Mouse (Mus musculus) brain, embryonic 18.5 days (tissue): ENCODE measurements around the gene Enox1.

ENCODE experiments used
- DNase-seq: peaks from one replicate; pipeline ENCODE4 v3.0.0-alpha.2; 2012; ENCODE audit warnings: low read depth, low spot score

Enox1 gene

DNA sequence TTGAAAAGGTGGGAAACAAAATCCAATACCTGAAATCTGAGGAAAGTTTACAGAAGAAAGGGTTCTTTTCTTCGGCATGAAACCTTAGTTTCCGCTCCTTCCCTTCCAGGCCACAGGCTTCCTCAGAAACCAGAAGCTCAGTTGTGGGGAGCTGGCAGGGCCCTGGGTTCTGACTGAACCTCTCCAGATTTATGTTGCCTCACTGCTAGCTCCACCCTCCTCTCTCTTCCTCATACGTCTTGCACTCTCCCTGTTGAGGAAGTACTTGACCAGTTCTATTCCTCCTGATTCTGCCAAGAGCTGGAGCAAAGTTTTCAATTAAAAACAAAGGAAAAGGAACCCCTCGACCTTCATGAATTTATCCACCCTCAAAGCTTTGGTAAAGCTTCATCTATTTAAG lies 291.4 kb downstream of the Enox1 start:
- no peak for DNase-seq

DNA sequence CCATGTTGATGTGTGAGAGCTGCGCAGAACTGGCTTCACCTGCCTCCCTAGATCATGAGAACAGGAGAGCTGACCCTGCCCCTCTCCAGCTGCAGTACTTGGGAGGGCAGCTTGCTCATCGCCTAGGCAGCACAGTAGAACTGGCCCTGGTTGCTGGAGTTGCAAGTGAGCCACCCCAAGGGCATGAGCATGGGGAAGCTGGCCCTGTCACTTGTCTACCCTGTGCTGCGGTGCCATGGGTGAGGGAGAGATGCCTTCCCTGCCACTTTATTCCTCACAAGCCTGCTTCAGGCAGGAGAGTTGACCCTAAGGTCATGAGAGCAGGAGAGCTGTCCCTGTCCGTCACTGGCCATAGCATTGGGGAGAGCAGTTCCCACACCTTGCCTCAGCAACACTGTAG lies 295.4 kb downstream of the Enox1 start:
- no peak for DNase-seq

DNA sequence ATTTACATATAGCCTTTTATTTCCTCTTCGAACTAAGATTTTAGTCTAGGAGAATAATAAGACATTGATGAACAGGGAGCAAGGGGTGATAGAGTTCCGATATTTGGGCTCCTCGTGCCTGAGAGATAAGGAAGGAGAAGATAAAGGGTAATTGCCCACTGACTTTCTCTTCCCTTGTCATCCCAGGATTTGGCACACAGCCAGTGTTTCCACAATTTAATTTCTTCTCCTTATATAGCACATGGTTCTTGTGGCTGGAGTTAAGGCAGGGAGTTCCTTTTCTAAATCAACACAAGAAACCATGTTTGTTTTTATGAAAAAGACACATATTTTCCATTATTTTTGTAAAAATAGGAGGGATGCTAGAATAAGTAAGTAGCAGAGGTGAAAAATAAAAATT lies 299.5 kb downstream of the Enox1 start:
- DNase-seq = no peak

DNA sequence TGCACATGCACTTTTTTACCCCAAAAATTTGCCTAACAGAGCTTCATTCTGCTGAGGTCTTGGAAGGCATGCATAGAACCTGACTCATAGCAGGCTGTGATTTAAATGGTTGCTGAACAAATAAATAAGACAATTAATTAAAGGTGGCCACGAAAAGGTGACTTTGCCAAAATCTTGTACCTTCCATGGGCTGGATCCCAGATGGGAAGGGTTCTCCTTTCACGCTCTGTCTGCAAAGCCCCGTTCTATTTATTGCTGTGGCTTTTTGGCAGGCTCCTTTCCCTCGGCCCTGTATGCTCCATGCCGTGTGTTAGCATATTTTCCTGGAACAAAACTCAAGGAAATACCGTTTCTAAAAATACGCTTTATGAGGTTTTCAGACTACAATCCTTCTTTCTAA lies 300.3 kb downstream of the Enox1 start:
- no peak for DNase-seq

DNA sequence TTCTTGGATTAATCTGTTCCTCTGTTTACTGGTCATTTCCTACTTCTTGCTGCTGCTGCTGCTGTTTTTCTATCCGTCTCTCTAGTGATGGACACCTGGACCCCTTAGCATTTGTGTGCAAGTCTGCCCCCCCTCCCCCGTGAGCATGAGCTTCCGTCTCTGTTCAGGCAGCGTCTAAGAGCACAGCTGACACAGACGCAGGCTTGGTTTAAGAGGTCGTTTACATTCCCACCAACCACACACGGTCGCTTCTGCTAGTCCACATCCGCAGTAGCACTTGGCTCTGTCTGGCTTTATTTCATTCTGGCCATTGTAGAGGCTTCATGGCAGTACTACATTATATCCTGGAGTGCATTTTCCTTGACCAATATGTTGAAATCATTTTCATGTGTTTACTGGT lies 301.7 kb downstream of the Enox1 start:
- DNase-seq = no peak

DNA sequence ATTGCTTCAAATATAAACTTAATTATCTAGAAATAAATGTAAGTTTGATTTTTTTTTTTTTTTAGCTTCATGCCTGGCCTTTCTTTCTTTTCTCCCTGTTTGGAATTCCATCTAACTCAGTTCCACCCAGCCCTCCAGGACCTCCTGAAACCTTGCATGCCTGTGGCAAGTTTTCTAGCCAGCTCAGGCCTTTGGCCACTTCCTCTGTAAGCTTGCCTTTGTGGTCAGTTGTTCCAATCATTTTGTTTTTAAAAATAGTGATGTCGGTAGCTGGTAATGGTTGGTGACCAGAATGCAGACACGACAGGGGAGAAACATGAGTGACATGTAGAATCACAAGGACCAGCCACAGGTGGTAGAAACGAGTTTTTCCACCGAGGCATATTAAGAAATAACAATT lies 307.4 kb downstream of the Enox1 start:
- no peak for DNase-seq

DNA sequence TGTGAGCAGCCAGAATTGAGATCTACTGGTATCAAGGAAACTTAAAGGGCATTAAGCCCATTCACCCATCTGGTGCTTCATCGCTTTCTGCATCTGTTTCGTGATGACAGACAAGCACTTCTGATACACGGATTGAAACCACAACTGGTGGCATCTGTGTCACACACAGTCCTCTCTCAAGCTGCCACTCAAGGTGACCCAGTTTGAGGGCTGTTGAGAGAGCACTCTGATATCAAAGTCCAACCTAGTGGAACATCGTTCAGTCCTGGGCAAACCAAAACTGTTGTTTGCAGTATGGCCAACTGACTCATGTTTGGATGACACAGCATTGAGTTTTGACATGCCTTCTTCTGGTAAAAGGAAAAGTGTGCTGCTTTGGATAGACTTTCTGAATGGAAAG lies 308.2 kb downstream of the Enox1 start:
- no peak for DNase-seq

DNA sequence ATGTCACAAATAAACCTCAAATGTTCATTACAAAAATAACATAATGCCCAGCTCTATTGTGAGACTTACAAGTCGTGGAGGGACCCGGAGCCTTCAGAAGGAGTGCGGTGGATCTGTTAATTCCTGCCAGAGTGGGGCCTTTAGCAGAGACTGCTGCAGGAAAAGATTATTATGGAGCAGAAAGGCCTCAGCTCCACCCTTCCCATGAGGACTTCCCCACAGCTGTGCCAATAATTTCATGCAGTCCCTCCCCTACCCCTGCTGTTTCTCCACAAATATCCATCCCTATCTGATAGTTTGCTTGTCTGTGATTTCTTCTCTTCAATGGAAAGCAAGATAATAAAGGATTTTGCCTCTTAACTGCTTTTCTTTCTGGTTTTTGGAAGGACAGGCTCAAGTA lies 314.0 kb downstream of the Enox1 start:
- DNase-seq = no peak

DNA sequence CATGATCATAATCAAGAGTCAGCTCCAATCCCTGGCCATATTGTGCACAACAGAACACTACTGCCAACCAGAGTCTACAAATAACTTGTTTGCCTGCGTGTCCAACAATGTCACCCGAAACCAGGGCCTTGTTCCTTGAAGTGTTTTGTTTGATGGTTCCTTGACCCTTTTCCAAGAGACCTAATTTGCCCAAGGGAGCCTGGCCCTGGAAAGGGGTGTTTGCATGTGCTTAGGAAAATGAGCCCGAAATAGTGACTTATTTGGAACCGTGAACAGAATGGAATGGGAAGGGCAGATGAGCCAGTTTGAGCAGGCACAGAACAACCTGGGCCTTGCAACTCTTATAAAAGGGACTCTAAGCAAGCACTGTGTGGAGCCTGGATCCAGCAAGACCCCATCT lies 316.9 kb downstream of the Enox1 start:
- DNase-seq = no peak

DNA sequence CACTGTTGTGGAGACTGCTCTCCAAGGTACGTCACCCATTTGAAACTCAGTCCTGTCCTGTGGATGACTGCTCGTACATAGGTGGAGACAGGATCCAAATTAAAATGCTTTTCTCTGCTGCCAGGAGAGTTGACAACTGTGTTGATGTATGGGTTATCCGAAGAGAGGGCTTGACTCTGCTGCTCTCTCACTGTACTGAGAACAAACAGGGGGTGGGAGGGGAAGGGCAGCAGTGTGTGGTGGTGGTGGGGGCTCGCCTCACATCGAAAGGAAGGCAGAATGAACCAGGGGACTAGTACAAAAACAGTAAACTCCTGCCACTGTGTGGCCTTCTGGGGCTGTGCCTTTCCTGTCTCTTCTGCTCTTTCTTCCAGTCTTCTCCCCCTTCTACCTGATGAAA lies 317.5 kb downstream of the Enox1 start:
- DNase-seq = no peak

DNA sequence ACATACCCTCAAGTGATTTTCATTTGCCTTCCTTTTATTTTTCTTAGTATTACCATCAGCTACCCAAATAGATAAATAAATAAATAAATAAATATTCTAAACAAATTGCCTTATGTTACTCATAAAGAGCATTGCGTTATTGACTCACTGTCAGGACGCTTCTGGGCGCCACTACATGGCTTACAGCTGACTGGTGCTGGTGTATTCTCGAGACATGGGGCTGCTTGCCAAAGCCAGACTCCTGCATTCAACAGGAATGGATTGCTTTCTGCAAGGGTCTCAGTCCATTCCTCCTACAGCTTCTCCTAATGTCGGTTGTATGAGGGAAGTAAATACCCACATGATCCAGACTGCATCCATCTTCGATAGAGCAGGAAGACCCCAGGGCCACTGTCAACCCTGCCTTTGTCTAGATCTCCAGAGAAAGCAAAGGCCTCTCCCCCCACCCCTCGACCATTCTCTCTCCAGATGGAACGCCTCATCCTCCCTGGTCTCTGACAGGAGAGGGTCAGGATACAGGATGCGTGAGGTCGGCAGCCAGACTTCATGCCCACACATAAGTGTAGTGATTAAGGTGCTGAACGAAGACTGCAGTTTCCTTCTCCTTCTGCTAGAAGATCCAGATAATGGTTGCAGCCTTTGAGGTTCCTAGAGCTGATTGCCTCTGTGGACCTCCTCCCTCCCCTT lies 318.7 kb downstream of the Enox1 start:
- DNase-seq = no peak

DNA sequence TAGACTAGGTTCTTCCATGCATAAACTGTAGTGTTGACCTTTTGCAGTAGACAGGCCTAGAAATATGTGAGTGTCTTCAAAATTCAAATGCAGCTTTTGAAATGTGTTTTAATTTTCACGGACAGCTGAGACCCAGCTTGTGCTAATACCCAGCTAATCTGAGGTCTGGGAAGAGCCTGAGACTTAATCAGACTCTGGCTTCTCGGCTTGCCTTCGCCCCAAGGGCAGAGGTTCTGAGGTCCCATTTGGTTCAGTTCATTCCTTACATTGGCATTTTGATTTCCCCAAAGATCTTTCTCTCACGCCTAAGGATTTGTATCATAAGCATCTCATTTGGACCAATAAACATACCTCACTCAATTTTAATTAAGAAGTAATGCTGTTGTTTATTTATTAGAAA lies 321.1 kb downstream of the Enox1 start:
- DNase-seq = no peak

DNA sequence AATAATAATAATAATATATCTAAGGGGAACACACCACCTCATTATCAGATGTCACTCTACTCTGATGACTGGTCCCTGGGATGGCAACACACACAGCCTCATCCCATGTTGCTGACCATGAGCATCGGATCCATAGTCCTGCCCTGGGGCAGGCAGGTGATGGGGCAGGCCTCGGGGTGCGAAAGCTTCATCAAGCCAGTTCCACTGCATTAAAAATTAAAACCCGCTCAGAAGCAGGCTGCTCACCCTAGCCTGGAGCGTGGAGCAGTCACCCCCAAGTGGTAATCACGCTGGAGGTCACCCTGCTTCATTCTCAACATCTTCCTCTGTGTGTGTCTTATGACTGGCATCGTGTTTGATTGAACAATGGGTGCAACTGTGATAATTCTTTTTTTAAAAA lies 321.6 kb downstream of the Enox1 start:
- no peak for DNase-seq

DNA sequence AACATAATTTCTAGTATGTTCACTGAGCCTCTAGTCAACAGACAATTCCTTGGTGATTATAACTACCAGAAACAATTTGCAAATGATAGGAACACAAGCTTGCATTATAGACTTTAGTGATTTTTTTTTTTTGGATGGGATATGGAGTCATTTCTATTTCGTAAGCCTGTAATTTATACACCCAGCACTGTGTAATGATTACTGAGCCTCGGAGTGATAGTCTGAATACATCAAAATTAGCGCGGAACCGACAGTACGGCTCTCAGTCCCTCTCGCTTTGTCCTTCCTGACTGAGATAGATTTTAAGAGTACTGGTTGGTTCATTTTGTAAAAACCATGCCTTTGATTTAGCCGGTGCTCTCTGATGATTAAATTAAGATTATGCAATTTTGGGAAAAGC lies 322.1 kb downstream of the Enox1 start:
- DNase-seq = no peak

DNA sequence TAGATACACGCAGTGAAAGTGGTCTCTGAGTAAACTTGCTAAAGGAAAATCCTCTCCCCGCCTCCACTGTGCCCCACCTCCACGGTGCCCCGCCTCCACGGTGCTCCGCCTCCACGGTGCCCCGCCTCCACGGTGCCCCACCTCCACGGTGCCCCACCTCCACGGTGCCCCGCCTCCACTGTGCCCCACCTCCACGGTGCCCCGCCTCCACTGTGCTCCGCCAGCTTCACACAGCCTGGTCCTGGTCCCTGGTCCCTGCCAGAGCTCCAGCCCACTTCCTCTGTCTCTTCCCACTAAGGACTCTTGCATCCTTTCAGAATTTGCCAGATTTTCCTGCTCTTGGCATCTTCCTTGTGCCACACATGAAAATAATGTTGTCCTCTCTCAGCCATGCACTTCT lies 326.5 kb downstream of the Enox1 start:
- DNase-seq = no peak

DNA sequence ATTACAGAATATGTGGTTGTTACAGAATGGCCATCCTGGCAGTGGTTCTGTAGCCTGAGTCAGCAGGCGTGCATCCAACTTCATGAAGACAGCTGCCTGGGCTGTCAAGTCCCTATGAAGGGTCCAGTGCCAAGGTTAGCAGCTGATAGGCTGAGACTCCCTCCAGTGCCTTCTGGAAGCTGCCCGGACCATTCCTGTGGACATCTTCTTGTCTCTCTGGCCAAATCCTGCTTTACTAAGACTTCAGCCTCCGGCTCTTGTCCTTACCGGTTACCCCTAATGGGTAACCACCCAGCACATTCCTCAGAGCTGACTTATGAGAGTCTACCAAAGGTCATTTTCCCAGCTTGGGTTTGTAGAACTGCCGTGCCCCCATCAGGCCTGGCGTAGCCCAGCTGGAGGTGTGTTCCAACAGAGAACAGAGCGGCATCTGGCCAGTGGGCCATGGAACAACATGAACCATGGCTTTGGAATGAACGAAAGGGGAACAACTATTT lies 328.4 kb downstream of the Enox1 start:
- no peak for DNase-seq

DNA sequence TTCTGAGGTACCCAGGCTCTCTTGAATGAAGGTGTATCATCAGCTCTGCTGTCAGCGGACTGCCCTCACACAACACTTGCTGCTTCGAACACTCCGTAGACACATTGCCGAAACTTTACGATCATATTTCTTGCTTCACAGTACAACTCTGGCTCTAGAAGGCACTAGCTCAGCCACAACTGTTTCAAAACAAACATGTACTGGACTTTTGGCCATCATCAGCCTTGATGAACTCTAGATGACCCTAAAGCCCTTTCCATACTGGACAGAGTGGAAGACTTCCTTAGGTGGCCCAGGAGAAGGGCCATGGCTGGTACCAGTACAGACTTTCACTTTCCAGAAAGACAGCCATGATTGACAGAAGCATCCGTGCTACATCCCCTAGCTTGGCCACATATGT lies 334.1 kb downstream of the Enox1 start:
- no peak for DNase-seq

DNA sequence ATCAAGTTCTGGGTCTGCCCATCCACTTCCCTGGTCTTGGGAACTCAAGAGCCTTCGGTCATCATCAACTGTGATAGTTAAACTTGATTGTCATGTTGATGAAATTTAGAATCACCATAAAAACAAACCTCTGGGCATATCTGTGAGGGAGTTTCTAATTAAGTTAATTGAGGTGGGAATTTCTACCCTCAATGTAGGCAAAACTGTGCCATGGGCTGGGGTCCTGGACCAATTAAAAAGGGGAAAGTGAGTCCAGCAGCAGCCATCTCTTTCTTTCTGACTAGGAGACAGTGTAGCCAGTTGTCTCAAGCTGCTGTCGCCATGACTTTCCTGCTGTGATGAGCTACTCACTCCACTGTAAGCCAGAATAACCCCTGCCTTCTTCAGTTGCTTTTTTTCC lies 335.2 kb downstream of the Enox1 start:
- DNase-seq = no peak

DNA sequence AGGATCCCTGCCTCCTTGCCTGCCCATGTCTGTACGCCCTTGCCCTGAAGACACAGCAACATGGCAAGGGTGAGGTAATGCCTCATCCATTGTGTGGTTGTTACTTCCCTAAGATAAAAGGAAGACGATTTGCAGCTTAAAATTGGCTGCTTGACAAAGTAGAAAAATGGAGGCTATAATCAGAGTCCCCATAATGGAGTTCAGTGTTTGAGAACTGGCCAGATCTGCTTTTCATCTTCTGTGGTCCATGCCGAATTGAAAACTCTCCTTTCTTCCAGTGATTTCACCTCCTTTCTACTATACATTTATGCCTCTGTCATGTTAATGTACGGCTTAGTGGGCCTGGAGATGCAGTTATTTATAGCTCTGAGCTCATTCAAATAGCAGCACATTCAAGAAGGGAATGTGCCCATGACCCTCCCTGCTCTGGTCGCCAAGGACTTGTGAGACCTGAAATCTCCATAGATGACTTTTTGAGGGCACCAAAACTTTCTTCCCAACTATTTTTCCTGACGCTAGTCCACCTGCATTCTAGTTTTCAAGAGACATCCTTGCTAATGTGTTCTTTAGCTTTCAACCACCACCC lies 343.5 kb downstream of the Enox1 start:
- no peak for DNase-seq

DNA sequence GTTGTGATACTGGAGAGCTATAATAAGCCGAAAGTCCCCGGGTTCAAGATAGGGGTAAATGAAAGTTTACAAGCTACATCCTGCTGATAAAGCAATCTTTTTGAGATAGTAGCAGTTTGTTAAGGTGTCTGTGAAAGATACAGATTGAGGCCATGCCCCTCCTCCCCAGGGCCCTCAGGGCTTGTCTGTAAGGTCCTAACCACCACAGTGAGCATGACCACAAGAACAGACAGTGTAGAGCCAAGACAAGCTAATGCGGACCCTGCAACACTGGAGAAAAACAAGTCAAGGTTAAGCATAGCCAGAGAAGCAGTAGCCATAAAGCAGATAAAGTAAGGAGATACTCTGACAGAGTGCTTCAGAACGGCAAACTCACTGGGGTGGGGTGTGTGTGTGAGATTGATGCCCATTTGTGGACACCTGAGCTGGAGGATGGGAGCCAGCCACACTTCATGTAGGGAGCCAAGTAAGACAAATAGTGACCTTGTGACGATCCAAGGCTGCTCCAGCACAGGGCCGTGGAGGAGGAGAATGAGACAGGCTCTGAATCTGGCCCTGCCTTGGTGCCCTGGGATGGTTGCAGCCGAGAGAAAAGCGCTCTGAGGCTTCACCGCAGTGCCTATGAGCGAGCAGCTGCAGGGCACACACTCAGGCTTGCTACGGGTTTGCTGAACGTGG lies 348.0 kb downstream of the Enox1 start:
- DNase-seq = no peak

DNA sequence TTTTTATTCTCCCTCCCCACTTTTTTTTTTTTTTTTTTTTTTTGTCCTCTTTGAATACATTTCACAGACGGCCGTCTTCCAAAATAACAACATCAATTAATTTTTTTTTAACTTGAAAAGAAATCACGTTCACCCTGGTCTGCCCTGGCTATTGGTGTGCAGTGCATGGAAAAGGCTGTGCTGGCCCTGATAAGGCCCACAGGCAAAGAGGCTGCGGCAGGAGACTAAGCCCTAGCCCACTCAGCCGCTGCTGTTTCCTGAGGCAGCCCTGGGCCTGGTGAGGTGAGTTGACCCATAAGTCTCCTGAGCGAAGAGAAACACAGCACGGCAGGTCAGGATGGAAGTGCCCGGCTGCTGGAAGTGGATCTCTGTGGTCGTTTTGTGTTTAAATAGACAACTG lies 349.8 kb downstream of the Enox1 start:
- DNase-seq = no peak

DNA sequence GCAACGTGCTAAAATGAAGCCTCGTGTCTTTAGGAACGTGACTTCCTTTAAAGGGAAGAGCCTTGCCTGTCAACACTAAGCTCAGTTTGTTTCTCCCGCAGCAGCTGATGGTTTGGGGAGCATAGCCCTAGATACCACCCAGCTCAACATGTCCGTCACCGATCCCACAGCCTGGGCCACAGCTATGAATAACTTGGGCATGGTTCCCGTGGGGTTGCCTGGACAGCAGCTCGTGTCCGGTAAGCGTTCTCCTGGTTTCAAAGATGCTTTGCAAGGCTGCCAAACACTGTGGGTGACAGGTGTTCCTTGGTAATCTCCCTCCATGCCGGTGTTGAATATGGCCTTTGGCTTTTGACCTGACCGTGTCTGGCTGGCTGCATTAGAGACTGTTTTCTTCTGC lies 351.5 kb downstream of the Enox1 start:
- no peak for DNase-seq

DNA sequence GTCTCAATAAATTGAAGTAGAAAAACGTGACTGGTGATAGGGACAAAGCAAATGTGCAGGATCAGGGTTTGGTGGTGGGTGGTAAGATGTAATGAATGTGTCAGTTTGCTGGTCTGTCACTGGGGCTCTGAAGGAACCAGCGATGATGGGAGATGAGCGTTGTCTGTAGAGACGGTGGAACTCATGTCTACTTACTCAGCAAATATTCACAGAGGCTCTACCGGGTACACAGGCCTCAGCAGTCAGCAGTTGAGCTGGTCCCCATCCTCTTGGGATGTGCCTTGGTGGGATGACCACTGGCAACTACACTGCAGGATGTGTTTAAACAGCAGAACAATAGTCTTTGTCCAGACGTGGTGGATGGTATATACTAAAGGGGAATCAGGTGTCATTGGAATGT lies 352.5 kb downstream of the Enox1 start:
- no peak for DNase-seq
